Mouse (Mus musculus) hindbrain, embryonic 15.5 days (tissue): Measurements from ENCODE around the gene Larp1. TPM values are rescaled to one million over a fixed set of nuclear protein-coding genes. Genes with fewer than 3 reads are reported as not detected.

Experiments
- ATAC-seq: fragments of 200-750 bp; cut with Nextera tagmentation; 2 replicates; pipeline ENCODE4 v1.8.0; 2017; ENCODE audit warnings: low read depth, moderate number of reproducible peaks, moderate TSS enrichment; ENCODE audit not compliant: low FRiP score
- H3K27ac ChIP-seq: fragments of 300-500 bp; sonication (generic); replicated peaks from 2 replicates; pipeline ENCODE4 v1.5.1; 2015; ENCODE audit warnings: mild to moderate bottlenecking, inconsistent platforms
- H3K27me3 ChIP-seq: fragments of 300-500 bp; sonication (generic); 2 replicates; pipeline ENCODE4 v1.6.1; 2015; ENCODE audit warnings: control low read depth, inconsistent platforms
- H3K36me3 ChIP-seq: fragments of 300-500 bp; sonication (generic); 2 replicates; pipeline ENCODE4 v1.6.1; 2015; ENCODE audit warnings: control low read depth, inconsistent platforms
- H3K4me1 ChIP-seq: fragments of 300-500 bp; sonication (generic); replicated peaks from 2 replicates; pipeline ENCODE4 v1.6.1; 2015; ENCODE audit warnings: control low read depth, inconsistent platforms
- H3K4me2 ChIP-seq: fragments of 300-500 bp; sonication (generic); 2 replicates; pipeline ENCODE4 v1.6.1; 2015; ENCODE audit warnings: moderate library complexity, mild to moderate bottlenecking, inconsistent platforms
- H3K4me3 ChIP-seq: fragments of 300-500 bp; sonication (generic); 2 replicates; pipeline ENCODE4 v1.5.1; 2015; ENCODE audit warnings: mild to moderate bottlenecking, inconsistent platforms
- H3K9ac ChIP-seq: fragments of 300-500 bp; sonication (generic); 2 replicates; pipeline ENCODE4 v1.6.1; 2015; ENCODE audit warnings: inconsistent platforms
- H3K9me3 ChIP-seq: fragments of 300-500 bp; sonication (generic); 2 replicates; pipeline ENCODE4 v1.6.1; 2016; ENCODE audit warnings: control low read depth, inconsistent platforms
- WGBS: fragments of 180-500 bp; shearing (Covaris S2); methylation state at CpG from one replicate; pipeline ENCODE4 v1.1.7; 2015; 5-methylcytosine and 5-hydroxymethylcytosine counted together
- polyA plus RNA-seq: library from polyadenylated mRNA; unstranded; fragments of >200 nt; fragmentation: Nextera tagmentation; extraction: Ambion mirVana; gene quantifications from 2 replicates; pipeline ENCODE4 v1.2.1, GENCODE M21; 2015

Larp1 gene
- polyA plus RNA-seq, 1 experiment from 2014 or later: 20.6 TPM

DNA sequence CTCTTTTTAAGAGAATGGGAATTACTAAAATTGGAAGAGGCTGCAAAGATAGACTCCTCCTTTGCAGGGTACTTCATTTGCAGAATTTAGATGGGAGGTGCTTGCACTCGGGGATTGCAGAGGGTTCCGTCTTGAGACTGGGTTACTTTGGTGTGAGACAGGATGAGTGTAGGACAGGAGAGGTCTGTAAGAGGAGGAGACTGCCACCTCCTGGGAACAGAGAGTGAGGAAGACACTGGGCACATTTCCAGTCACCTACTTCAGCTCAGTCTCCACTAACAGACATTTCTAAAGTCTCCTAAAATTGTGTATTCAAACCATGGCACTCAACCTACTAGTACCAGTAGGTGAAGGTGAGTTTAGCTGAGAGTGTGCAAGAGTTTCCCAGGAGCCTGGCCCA is 9.4 kb downstream of the Larp1 start:
- 71% methylated on average over 2 of the region's 2 CpGs for WGBS
- Histone ChIP-seq H3K27ac (no peak overlapping the region), H3K9ac (no peak overlapping the region), H3K9me3 (no peaks in the 10 kb centered on the region), H3K4me2 (no peak overlapping the region), H3K27me3 (no peaks in the 10 kb centered on the region), H3K4me1 (peaks cover 42% of the 10 kb centered on the region), H3K4me3 (no peak overlapping the region), H3K36me3 (no peaks in the 10 kb centered on the region)
- no peak for ATAC-seq

DNA sequence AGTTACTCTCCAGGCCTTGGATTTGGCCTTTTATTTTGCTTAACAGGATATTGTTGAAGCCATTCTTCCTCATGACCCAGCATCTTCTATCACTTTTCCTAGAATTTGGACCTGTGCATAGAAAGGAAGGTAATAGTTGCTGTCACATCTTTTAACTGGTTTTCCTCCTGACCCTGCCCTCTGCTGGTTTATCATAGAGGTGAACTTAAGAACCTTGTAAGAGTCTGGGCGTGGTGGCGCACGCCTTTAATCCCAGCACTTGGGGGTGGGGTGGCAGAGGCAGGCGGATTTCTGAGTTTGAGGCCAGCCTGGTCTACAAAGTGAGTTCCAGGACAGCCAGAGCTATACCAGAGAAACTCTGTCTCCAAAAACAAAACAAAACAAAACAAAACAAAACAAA is 9.8 kb downstream of the Larp1 start:
- WGBS: 92% methylated on average over 4 of the region's 4 CpGs
- Histone ChIP-seq H3K4me2 (no peak overlapping the region), H3K36me3 (no peaks in the 10 kb centered on the region), H3K27me3 (no peaks in the 10 kb centered on the region), H3K9ac (no peak overlapping the region), H3K4me1 (peaks cover 42% of the 10 kb centered on the region), H3K9me3 (no peaks in the 10 kb centered on the region), H3K27ac (no peak overlapping the region), H3K4me3 (no peak overlapping the region)
- ATAC-seq: no peak

DNA sequence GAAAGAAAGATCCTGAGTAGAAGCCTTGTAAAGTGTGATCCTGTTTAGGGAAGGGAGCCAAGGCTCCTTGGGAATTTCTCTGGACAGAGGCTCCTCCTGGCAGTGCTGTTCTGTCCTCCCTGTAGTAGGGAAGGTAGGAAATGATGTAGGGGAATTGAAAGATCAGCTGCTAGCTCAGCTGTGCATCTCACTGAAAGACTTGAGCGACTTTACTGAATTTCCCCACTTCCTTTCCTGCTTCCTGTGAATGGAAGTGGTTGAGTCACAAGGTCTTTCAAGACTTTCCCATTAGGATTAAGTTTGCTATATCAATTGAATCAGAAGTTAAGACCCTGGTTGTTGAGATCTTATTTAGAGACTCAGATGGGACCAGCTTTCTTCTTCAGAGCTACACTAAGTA is 12.2 kb downstream of the Larp1 start:
- ATAC-seq: no peak
- Histone ChIP-seq H3K9ac (no peak overlapping the region), H3K27me3 (no peaks in the 10 kb centered on the region), H3K27ac (0 out of 2 replicates have a peak overlapping the region, but pooled peaks have one; percentile 3), H3K4me3 (no peak overlapping the region), H3K9me3 (no peaks in the 10 kb centered on the region), H3K4me2 (no peak overlapping the region), H3K4me1 (peaks cover 44% of the 10 kb centered on the region), H3K36me3 (no peaks in the 10 kb centered on the region)
- 82% methylated on average over 1 of the region's 1 CpGs for WGBS

DNA sequence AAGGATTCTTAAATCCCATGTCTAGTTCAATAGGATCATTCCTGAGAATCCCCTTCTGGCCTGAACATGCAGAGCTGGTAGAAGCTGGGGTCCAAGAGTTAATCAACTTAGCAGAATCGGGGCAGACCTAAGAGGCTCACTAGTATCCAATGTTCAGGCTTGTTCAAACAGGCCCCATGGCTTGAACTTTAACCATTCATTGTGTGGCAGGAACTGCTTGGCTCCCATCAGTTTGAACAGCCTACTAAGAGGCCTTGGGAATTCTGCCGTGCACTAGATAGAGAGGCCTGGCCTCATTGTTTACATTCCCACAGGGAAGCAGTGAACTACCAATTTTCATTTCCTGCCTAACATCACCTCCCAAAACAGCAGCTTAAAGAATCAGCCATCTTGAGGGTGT is 12.8 kb downstream of the Larp1 start:
- H3K36me3 ChIP-seq: no peaks in the 10 kb centered on the region
- H3K4me2 ChIP-seq: no peak overlapping the region
- no peak overlapping the region; the same call in 1 of the 2 replicates for H3K27ac ChIP-seq
- H3K4me3 ChIP-seq: no peak overlapping the region
- no peak overlapping the region for H3K9ac ChIP-seq
- WGBS: 50% methylated on average over 2 of the region's 2 CpGs
- ATAC-seq: no peak
- H3K27me3 ChIP-seq: no peaks in the 10 kb centered on the region
- peaks cover 39% of the 10 kb centered on the region for H3K4me1 ChIP-seq
- no peaks in the 10 kb centered on the region for H3K9me3 ChIP-seq

GRCm38 (mm10) chr11:58024271-58024670 is 15.4 kb downstream of the Larp1 start:
- Histone ChIP-seq H3K4me2 (no peak overlapping the region), H3K4me1 (peaks cover 21% of the 10 kb centered on the region), H3K9me3 (no peaks in the 10 kb centered on the region), H3K27me3 (no peaks in the 10 kb centered on the region), H3K4me3 (no peak overlapping the region), H3K27ac (no peak overlapping the region), H3K9ac (no peak overlapping the region), H3K36me3 (no peaks in the 10 kb centered on the region)
- WGBS: 74% methylated on average over 1 of the region's 1 CpGs
- ATAC-seq: no peak

- Histone ChIP-seq H3K27ac (no peak overlapping the region), H3K4me3 (no peak overlapping the region), H3K4me2 (no peak overlapping the region), H3K27me3 (no peaks in the 10 kb centered on the region), H3K36me3 (no peaks in the 10 kb centered on the region), H3K9ac (no peak overlapping the region), H3K9me3 (no peaks in the 10 kb centered on the region), H3K4me1 (peaks cover 21% of the 10 kb centered on the region)
- 92% methylated on average over 2 of the region's 2 CpGs for WGBS
- ATAC-seq: no peak
Measured at GRCm38 (mm10) chr11:58024671-58025070, 15.8 kb downstream of the Larp1 start.

DNA sequence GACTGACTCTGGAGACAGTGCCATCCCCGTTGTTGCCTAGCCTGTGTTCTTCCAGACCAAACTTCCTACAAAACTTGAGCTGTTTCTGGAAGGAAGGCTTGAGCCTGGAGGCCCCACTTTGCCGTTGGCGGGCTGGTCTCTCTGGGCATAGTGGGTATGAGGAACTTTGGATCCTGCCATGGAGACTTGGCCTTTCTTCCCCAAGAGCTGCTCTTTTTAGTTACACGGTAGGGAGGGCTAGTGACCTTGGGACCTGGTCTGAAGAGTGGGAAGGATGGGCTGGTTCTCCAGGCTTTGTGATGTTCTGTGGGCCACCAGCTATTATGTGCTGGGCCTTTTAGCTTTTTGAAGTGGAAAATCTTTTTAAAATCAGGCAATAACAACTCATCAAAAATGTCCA is 17.0 kb downstream of the Larp1 start:
- Histone ChIP-seq H3K27me3 (no peaks in the 10 kb centered on the region), H3K4me1 (peaks cover 19% of the 10 kb centered on the region), H3K4me2 (no peak overlapping the region), H3K9ac (no peak overlapping the region), H3K4me3 (no peak overlapping the region), H3K27ac (no peak overlapping the region), H3K9me3 (no peaks in the 10 kb centered on the region), H3K36me3 (no peaks in the 10 kb centered on the region)
- no peak for ATAC-seq
- 86% methylated on average over 4 of the region's 4 CpGs for WGBS

- Histone ChIP-seq H3K36me3 (no peaks in the 10 kb centered on the region), H3K27me3 (no peaks in the 10 kb centered on the region), H3K4me1 (peaks cover 19% of the 10 kb centered on the region), H3K27ac (no peak overlapping the region), H3K9me3 (no peaks in the 10 kb centered on the region), H3K9ac (no peak overlapping the region), H3K4me2 (no peak overlapping the region), H3K4me3 (no peak overlapping the region)
- ATAC-seq: no peak
- 65% methylated on average over 3 of the region's 3 CpGs for WGBS
Measured at GRCm38 (mm10) chr11:58026337-58026736, 17.5 kb downstream of the Larp1 start.

DNA sequence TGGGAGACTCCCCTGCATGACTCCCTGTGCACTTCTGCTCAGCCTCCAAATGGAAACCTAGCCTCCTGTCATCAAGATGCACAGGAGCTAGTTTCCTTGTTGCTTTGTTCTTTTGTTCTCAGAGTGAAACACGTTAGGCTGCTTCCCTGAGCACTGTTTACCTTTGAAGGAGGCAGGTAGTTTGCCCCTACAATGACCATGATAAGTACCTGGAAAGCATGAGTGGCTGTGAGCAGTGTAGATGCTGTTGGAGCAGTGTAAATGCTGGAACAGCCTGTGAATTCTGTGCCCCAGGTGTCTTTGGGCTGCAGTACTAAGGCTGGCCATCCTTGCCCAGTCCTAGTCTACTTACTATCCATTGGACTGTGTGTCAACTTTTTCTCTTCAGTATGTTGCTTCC is 18.0 kb downstream of the Larp1 start:
- no peaks in the 10 kb centered on the region for H3K27me3 ChIP-seq
- H3K27ac ChIP-seq: no peak overlapping the region
- H3K4me3 ChIP-seq: no peak overlapping the region
- H3K9ac ChIP-seq: no peak overlapping the region
- 63% methylated on average over 1 of the region's 1 CpGs for WGBS
- ATAC-seq: no peak
- no peak overlapping the region for H3K4me2 ChIP-seq
- no peaks in the 10 kb centered on the region for H3K36me3 ChIP-seq
- H3K4me1 ChIP-seq: peaks cover 17% of the 10 kb centered on the region
- H3K9me3 ChIP-seq: no peaks in the 10 kb centered on the region

DNA sequence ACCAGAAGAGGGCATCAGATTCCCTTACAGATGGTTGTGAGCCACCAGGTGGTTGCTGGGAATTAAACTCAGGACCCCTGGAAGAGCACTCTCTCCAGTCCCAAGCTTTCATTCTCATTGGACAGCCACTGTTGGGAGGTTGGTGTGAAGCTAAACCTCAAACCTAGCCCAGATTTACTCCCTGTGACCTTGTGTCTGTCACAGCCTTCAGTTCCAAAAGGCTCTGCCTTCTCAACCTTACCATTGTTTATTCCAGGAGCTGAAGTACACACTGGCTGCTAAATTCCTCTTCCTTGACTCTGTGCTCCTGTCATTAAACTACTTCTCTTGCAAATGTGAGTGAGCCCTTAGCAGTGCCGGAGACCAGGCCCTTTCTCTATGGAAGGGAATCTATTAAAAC is 20.1 kb downstream of the Larp1 start:
- Histone ChIP-seq H3K27me3 (no peaks in the 10 kb centered on the region), H3K4me2 (no peak overlapping the region), H3K4me1 (peaks cover 21% of the 10 kb centered on the region), H3K36me3 (no peaks in the 10 kb centered on the region), H3K9me3 (no peaks in the 10 kb centered on the region), H3K27ac (no peak overlapping the region), H3K4me3 (no peak overlapping the region), H3K9ac (no peak overlapping the region)
- 88% methylated on average over 1 of the region's 1 CpGs for WGBS
- no peak for ATAC-seq

DNA sequence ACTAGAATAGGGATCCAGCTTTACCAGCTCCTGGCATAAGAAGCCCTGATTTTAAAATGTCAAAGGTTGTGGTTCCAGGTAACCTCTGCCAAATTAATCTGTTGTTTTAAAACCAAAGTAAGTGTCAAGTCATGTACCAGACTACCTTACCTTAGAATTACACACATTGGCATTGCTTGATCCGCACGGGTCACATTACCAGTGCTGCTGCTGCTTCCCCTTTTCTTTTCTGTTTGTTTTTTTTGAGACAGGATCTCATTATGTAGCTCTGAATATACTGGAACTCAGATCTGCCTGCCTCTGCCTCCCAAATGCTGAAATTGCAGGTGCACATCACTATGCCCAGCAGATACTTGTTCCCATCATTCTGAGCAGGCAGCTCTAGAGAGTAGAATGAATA is 21.0 kb downstream of the Larp1 start:
- Histone ChIP-seq H3K9ac (no peak overlapping the region), H3K4me1 (peaks cover 21% of the 10 kb centered on the region), H3K27me3 (no peaks in the 10 kb centered on the region), H3K4me3 (no peak overlapping the region), H3K36me3 (no peaks in the 10 kb centered on the region), H3K9me3 (no peaks in the 10 kb centered on the region), H3K27ac (no peak overlapping the region), H3K4me2 (no peak overlapping the region)
- no peak for ATAC-seq
- 92% methylated on average over 2 of the region's 2 CpGs for WGBS

GRCm38 (mm10) chr11:58031176-58031575 is 22.3 kb downstream of the Larp1 start:
- H3K36me3 ChIP-seq: no peaks in the 10 kb centered on the region
- no peaks in the 10 kb centered on the region for H3K27me3 ChIP-seq
- 86% methylated on average over 6 of the region's 6 CpGs for WGBS
- no peak for ATAC-seq
- H3K9ac ChIP-seq: no peak overlapping the region
- no peak overlapping the region for H3K27ac ChIP-seq
- H3K4me2 ChIP-seq: no peak overlapping the region
- H3K9me3 ChIP-seq: no peaks in the 10 kb centered on the region
- H3K4me3 ChIP-seq: no peak overlapping the region
- H3K4me1 ChIP-seq: peaks cover 17% of the 10 kb centered on the region

GRCm38 (mm10) chr11:58033635-58034034 is 24.8 kb downstream of the Larp1 start:
- ATAC-seq: no peak
- no peaks in the 10 kb centered on the region for H3K36me3 ChIP-seq
- 83% methylated on average over 3 of the region's 3 CpGs for WGBS

More at GRCm38 (mm10) chr11:58033635-58034034, 24.8 kb downstream of the Larp1 start:
- no peaks in the 10 kb centered on the region for H3K27me3 ChIP-seq
- no peak overlapping the region for H3K9ac ChIP-seq
- no peak overlapping the region for H3K27ac ChIP-seq
- H3K9me3 ChIP-seq: no peaks in the 10 kb centered on the region
- H3K4me1 ChIP-seq: peaks cover 17% of the 10 kb centered on the region
- H3K4me2 ChIP-seq: no peak overlapping the region
- H3K4me3 ChIP-seq: no peak overlapping the region
